Mouse (Mus musculus) stomach, adult 2 months (tissue): ENCODE measurements around the gene Cldn20. TPM values are rescaled to one million over a fixed set of nuclear protein-coding genes. Genes with fewer than 3 reads are reported as not detected.

Experiments
- polyA plus RNA-seq: library from polyadenylated mRNA; depleted of rRNA; stranded (reverse); fragments of >200 nt; gene quantifications from 2 replicates; pipeline ENCODE4 v1.2.3, GENCODE M21; 2012; rRNA removed

Cldn20 gene
- polyA plus RNA-seq = 0.14 TPM in 1 of 2 replicates, not detected in the other

DNA sequence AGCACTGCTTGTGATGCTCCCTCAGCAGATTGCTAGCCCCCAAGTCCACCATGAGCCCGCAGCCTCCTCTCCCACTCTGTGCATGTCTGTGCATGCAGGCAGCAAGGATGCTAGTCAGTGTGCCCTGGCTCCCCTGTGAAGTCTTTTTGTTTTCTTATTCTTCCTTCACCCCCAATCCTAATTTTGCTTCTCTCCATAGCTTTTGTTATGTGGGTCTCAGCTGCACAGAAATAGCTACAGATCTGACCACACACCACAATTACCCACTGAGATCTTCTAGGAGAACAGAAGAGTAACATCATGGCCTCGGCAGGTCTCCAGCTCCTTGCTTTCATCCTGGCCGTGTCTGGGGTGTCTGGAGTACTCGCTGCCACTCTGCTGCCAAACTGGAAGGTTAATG is at the start of gene Cldn20:
Cldn20 (plus strand) TSS at position 301 of the 400 bp plus-strand sequence.

DNA sequence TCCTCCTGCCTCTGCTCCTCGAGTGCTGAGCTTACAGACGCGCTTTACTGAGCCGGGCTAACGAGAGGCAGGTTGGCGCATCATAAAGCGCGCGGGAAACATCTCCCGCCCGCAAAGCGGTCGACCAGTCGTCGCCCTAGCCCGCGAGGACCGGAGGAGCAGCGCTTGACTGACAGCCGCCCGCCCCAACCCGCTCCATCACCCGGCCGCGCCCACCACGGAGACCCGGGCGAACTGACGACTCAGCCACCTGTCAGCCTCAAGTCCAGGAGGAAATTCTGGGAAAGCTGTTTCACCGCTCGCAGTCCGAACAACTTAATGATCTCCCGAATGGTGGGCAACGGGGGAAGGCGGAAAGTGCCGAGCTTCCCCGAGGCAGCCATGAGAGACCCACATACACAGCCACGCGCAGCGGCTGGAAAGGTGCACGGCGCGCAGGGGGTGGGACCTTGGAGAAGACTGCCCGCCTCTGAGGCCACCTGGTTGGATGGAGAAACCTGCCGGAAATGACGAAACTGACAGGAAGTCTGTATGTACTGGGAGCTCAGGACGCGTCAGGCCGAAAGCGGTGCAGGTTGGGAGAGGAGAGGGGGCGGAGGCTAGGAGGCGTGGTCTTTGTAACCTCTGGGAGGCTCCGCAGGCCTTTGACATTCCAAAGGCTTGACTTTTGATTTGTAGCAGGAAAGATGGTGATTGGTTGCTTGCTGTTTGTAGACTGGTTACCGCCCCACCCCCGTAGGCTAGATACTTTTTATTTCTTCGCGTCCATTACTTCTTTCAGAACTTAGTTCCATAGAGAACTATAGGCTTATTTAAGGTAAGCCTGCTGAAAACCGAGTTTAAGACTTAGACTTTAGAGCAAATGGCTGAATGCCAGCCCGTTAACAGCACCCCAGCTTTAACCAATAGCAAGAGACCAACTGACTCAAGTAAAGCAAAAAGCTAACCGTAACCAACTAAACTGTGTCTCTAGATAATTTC is 25.3 kb downstream of the Cldn20 start, which contains the start of gene Tfb1m:
Tfb1m (minus strand) TSS at position 451 of the 981 bp plus-strand sequence.

Other genes with a start within 250 kb of the Cldn20 start
- 0.24 and 0.45 TPM in 2 replicates for gene Tiam2, start 206.0 kb upstream of the Cldn20 start, polyA plus RNA-seq
- gene Tfb1m, start 25.2 kb downstream of the Cldn20 start, polyA plus RNA-seq = 0.06 and 0.50 TPM in 2 replicates
- gene Nox3, start 163.7 kb downstream of the Cldn20 start, polyA plus RNA-seq = not detected in 2 replicates